Mouse (Mus musculus) heart, adult 2 months (tissue): ENCODE data around the gene Olfm1.

Experiments
- CTCF ChIP-seq: fragments of 200-600 bp; IDR thresholded peaks from 2 replicates; pipeline ENCODE4 v1.8.1; 2022; ENCODE audit warnings: antibody characterized with exemption, mild to moderate bottlenecking, moderate library complexity
- EP300 ChIP-seq: fragments of 200-500 bp; IDR thresholded peaks from 2 replicates; pipeline ENCODE4 v1.6.1; 2011; ENCODE audit warnings: low read depth, low read length, control low read depth; ENCODE audit not compliant: insufficient read depth
- POLR2A ChIP-seq: fragments of 200-500 bp; IDR thresholded peaks from 2 replicates; pipeline ENCODE4 v1.6.1; 2011; ENCODE audit warnings: mild to moderate bottlenecking, low read depth, low read length, control low read depth; ENCODE audit not compliant: insufficient read depth

GRCm38 (mm10) chr2:28278150-28278549, 85.4 kb downstream of the Olfm1 start:
- TF ChIP-seq CTCF: peak; percentile 69
- TF ChIP-seq POLR2A: no peak
- TF ChIP-seq EP300: no peak
